Mouse (Mus musculus) Patski (cell line): ENCODE measurements around the gene Fibcd1. TPM values are rescaled to one million over a fixed set of nuclear protein-coding genes. Genes with fewer than 3 reads are reported as not detected.

Experiments
- ATAC-seq: fragments of 100-300 bp; one replicate; pipeline ENCODE4 v1.8.0; 2021
- CTCF ChIA-PET: fragments of 350-600 bp; sonication (Branson Sonifier 250); formaldehyde crosslinking; loops from one replicate; lab custom pipeline; 2022; ENCODE audit warnings: inconsistent platforms; lab: Charles Lee
- POLR2A ChIA-PET: fragments of 350-600 bp; sonication (Branson Sonifier 250); formaldehyde crosslinking; loops from one replicate; lab custom pipeline; 2022; ENCODE audit warnings: antibody characterized with exemption, inconsistent platforms; lab: Charles Lee
- DNase-seq: peaks from one replicate; pipeline ENCODE4 v3.0.0-alpha.2; 2011; ENCODE audit warnings: low read depth, low spot score
- H3K27me3 ChIP-seq: fragments of 371-371 bp; one replicate; pipeline ENCODE4 v1.5.1; 2021
- CTCF ChIP-seq: fragments of 100-300 bp; IDR thresholded peaks from one replicate; pipeline ENCODE4 v1.5.1; 2021
- in situ Hi-C: fragments of 300-500 bp; cut with MboI; formaldehyde crosslinking; loops from 3 replicates; pipeline ENCODE4 v1.11.1; 2018; ENCODE audit warnings: low pct_unique_long_range_greater_than_20kb, mixed read lengths
- polyA plus RNA-seq: library from polyadenylated mRNA; unstranded; gene quantifications from one replicate; pipeline ENCODE4 v1.2.3, GENCODE M21; 2021

Gene Fibcd1
- polyA plus RNA-seq, 1 experiment from 2014 or later, result 0.06 TPM

GRCm38 (mm10) chr2:31876446-31876845 lies 30.6 kb upstream of the Fibcd1 start:
- H3K27me3 ChIP-seq, result peaks cover 39% of the 10 kb centered on the region
- in situ Hi-C loops, result no loop called here
- DNase-seq (no peak), ATAC-seq (no peak)
- CTCF ChIA-PET, result no interaction called here
- POLR2A ChIA-PET, result no interaction called here
- no peak for TF ChIP-seq CTCF

DNA sequence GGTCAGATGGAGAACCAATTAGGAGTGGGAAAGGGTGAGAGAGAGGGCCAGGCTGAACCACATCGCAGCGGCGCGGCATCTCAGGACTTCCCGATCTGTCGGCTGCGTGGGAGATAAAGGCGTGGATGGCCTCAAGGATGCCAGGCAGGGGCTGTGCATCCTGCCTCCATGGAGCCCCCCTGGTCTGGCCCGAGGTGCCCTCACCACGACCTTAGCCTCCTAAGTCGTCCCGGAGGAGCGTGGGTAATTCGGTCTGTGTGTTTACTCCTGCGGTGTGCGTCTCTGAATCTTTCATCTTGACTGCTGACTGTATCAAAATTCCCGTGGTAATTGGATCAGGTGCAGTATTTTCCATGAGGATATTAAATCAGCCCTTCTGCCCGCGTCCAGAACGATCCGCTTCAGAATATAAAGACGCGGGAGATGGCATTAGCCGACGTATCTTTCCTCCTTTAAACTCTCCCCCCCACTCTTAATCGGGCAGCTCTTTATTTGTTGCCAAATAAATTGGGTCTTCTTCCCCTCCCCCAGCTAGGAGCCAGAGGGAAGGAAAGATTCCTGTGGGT lies 28.6 kb upstream of the Fibcd1 start:
- ChIA-PET POLR2A (no interaction called here), CTCF (no interaction called here)
- DNase-seq, result no peak
- no peak for TF ChIP-seq CTCF
- no peak for ATAC-seq
- H3K27me3 ChIP-seq, result peaks cover 37% of the 10 kb centered on the region
- in situ Hi-C loops, result no loop called here

DNA sequence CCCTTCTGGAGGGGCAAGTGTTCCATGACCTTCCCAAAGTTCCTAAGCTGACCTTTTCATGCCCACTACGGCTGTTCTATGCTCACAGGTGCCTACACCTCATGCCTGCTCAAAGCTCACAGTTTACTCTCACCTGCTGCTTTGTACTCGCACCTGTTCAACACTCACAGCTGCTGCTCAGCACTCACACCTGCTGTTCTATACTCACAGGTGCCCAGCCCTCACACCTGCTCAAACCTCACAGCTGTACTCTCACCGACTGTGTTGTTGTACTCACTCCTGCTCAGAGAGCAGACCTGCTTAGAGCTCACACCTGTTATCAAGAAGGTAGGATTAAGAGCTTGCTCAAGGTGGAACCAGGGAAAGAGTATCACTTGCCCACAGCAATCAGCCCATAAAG lies 24.9 kb upstream of the Fibcd1 start:
- in situ Hi-C loops, result no loop called here
- TF ChIP-seq CTCF, result no peak
- DNase-seq (no peak), ATAC-seq (no peak)
- H3K27me3 ChIP-seq, result peaks cover 27% of the 10 kb centered on the region
- ChIA-PET CTCF (no interaction called here), POLR2A (no interaction called here)

DNA sequence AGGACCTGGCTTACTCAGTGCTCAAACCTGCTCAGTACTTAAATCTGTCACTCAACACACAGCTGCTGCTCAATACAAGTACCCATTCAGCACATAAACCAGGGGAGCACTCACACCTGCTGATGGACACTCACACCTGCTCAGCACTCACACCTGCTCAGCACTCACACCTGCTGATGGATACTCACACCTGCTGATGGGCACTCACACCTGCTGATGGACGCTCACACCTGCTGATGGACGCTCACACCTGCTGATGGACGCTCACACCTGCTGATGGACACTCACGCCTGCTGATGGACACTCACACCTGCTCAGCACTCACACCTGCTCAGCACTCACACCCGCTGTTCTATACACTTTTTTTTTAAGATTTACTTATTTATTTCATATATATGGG lies 23.9 kb upstream of the Fibcd1 start:
- no peak for TF ChIP-seq CTCF
- DNase-seq (no peak), ATAC-seq (no peak)
- POLR2A ChIA-PET, result no interaction called here
- in situ Hi-C loops, result no loop called here
- CTCF ChIA-PET, result no interaction called here
- peaks cover 20% of the 10 kb centered on the region for H3K27me3 ChIP-seq

DNA sequence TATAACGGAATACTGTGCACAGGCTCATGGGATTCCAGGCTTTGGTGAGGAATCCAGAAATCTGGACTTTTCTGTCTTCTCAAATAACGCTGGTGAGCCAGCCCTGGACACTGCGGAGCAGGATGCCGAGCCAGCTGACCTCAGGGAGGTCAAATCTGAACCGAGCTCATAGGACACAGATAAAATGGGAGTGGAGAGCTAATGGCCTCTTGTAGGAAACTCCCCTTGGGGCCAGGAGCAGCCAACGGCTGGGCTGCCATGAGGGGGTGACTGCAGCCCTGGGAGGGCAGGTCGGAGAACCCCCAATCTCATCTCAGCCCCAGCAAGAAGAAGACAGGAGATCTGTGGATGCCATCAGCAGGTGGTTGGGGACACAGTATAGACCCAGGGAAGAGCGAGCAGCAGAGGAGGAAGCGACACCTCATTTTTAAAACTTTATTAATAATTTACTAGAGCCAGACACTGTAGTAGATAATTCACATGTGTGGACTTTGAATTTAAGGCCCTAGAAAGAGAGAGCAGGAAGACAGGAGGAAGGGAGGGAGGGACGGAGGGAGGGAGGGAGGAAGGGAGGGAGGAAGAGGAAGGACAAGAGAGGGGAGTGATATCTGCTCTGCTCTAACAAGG lies 22.8 kb upstream of the Fibcd1 start:
- CTCF ChIA-PET, result no interaction called here
- DNase-seq (no peak), ATAC-seq (no peak)
- peaks cover 13% of the 10 kb centered on the region for H3K27me3 ChIP-seq
- no peak for TF ChIP-seq CTCF
- POLR2A ChIA-PET, result no interaction called here
- in situ Hi-C loops, result no loop called here

GRCm38 (mm10) chr2:31867773-31868537 lies 22.1 kb upstream of the Fibcd1 start:
- ATAC-seq, result no peak
- H3K27me3 ChIP-seq, result peaks cover 15% of the 10 kb centered on the region
- TF ChIP-seq CTCF, result no peak
- in situ Hi-C loops, result no loop called here
- DNase-seq, result no peak
- POLR2A ChIA-PET, result no interaction called here
- CTCF ChIA-PET, result no interaction called here

GRCm38 (mm10) chr2:31865794-31866193 lies 20.0 kb upstream of the Fibcd1 start:
- no peak for TF ChIP-seq CTCF
- ChIA-PET CTCF (no interaction called here), POLR2A (interaction anchor here (0.5 kb wide), 1 partner anchor 184 kb away, joined by 3 read pairs; no protein-coding TSS in a partner anchor)
- DNase-seq (no peak), ATAC-seq (no peak)
- in situ Hi-C loops, result no loop called here
- H3K27me3 ChIP-seq, result peaks cover 13% of the 10 kb centered on the region

- ATAC-seq (no peak), DNase-seq (no peak)
- in situ Hi-C loops, result no loop called here
- ChIA-PET POLR2A (interaction anchor here (0.5 kb wide), 1 partner anchor 184 kb away, joined by 3 read pairs; no protein-coding TSS in a partner anchor), CTCF (no interaction called here)
- TF ChIP-seq CTCF, result no peak
- peaks cover 13% of the 10 kb centered on the region for H3K27me3 ChIP-seq
Measured at GRCm38 (mm10) chr2:31865322-31865721, 19.5 kb upstream of the Fibcd1 start.

DNA sequence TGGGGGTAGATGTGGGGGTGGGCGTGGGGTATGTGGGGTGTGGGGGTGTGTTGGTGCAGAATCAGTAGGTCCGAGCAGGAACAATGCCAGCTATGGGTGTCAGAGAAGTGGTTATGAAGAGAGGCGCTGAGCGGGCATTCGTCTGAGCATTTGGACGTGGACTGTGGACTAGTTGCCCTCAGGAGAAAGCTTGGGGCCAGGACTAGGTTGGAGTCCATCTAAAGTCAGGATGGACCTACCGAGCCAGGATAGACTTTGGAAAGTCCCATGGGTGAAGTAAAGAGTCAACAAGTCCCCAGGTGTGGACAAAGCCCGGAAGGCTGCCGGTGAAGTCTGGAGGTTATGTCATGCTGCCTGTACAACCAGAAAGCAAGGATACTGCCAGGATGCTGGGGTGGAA lies 19.1 kb upstream of the Fibcd1 start:
- ChIA-PET CTCF (no interaction called here), POLR2A (no interaction called here)
- in situ Hi-C loops, result no loop called here
- DNase-seq, result no peak
- no peak for ATAC-seq
- TF ChIP-seq CTCF, result no peak
- peaks cover 14% of the 10 kb centered on the region for H3K27me3 ChIP-seq

- ATAC-seq (no peak), DNase-seq (no peak)
- POLR2A ChIA-PET, result interaction anchor here (0.6 kb wide), 1 partner anchor 12 kb away, joined by 3 read pairs; no protein-coding TSS in a partner anchor
- CTCF ChIA-PET, result no interaction called here
- in situ Hi-C loops, result no loop called here
- no peak for TF ChIP-seq CTCF
- peaks cover 22% of the 10 kb centered on the region for H3K27me3 ChIP-seq
Measured at GRCm38 (mm10) chr2:31863766-31864165, 18.0 kb upstream of the Fibcd1 start.

GRCm38 (mm10) chr2:31862919-31863318 lies 17.1 kb upstream of the Fibcd1 start:
- in situ Hi-C loops, result no loop called here
- POLR2A ChIA-PET, result no interaction called here

More at GRCm38 (mm10) chr2:31862919-31863318, 17.1 kb upstream of the Fibcd1 start:
- CTCF ChIA-PET, result no interaction called here
- no peak for TF ChIP-seq CTCF
- ATAC-seq (no peak), DNase-seq (no peak)
- H3K27me3 ChIP-seq, result peaks cover 22% of the 10 kb centered on the region
